Mouse (Mus musculus) stomach, postnatal 0 days (tissue): ENCODE results near the gene Amotl1. TPM values are rescaled to one million over a fixed set of nuclear protein-coding genes. Genes with fewer than 3 reads are reported as not detected.
A peak's percentile ranks its signal among the peaks of the same experiment; 100 is the strongest.

Source experiments
- ATAC-seq: fragments of 200-750 bp; cut with Nextera tagmentation; 2 replicates; pipeline ENCODE4 v1.8.0; 2017; ENCODE audit not compliant: low FRiP score, low TSS enrichment
- DNase-seq: peaks from one replicate; pipeline ENCODE4 v3.0.0-alpha.2; 2016; ENCODE audit warnings: low spot score
- H3K27ac ChIP-seq: fragments of 300-500 bp; sonication (generic); replicated peaks from 2 replicates; pipeline ENCODE4 v1.5.1; 2014; ENCODE audit warnings: mild to moderate bottlenecking, control low read depth
- H3K27me3 ChIP-seq: fragments of 300-500 bp; sonication (generic); 2 replicates; pipeline ENCODE4 v1.6.1; 2014; ENCODE audit warnings: low read length; ENCODE audit not compliant: control insufficient read depth, insufficient read depth
- H3K36me3 ChIP-seq: fragments of 300-500 bp; sonication (generic); 2 replicates; pipeline ENCODE4 v1.6.1; 2014; ENCODE audit warnings: low read length, mixed read lengths; ENCODE audit not compliant: control insufficient read depth, insufficient read depth
- H3K4me1 ChIP-seq: fragments of 300-500 bp; sonication (generic); replicated peaks from 2 replicates; pipeline ENCODE4 v1.6.1; 2014; ENCODE audit warnings: antibody characterized with exemption; ENCODE audit not compliant: control insufficient read depth, insufficient read depth
- H3K4me2 ChIP-seq: fragments of 300-500 bp; sonication (generic); replicated peaks from 2 replicates; pipeline ENCODE4 v1.6.1; 2014; ENCODE audit warnings: low read depth, mild to moderate bottlenecking, control low read depth, moderate library complexity
- H3K4me3 ChIP-seq: fragments of 300-500 bp; sonication (generic); 2 replicates; pipeline ENCODE4 v1.5.1; 2014; ENCODE audit warnings: low read depth, low read length, control low read depth
- H3K9ac ChIP-seq: fragments of 300-500 bp; sonication (generic); 2 replicates; pipeline ENCODE4 v1.6.1; 2014; ENCODE audit warnings: mild to moderate bottlenecking, low read length, control low read depth, mixed read lengths
- H3K9me3 ChIP-seq: fragments of 300-500 bp; sonication (generic); 2 replicates; pipeline ENCODE4 v1.6.1; 2016; ENCODE audit warnings: low read length; ENCODE audit not compliant: control insufficient read depth
- CTCF ChIP-seq: IDR thresholded peaks from 2 replicates; pipeline ENCODE4 v1.5.1; 2016; ENCODE audit warnings: antibody characterized with exemption, low read depth, mild to moderate bottlenecking, moderate library complexity
- EP300 ChIP-seq: optimal IDR thresholded peaks from 2 replicates; pipeline ENCODE3; 2016; ENCODE audit warnings: antibody characterized with exemption
- WGBS: fragments of 180-500 bp; shearing (Covaris S2); extraction: QIAGEN DNeasy Blood & Tissue Kit; methylation state at CpG from one replicate; pipeline ENCODE4 v1.1.7; 2014; 5-methylcytosine and 5-hydroxymethylcytosine counted together
- polyA plus RNA-seq: library from polyadenylated mRNA; unstranded; fragments of >200 nt; fragmentation: Nextera tagmentation; extraction: Ambion mirVana; gene quantifications from 2 replicates; pipeline ENCODE4 v1.2.1, GENCODE M21; 2015

Amotl1 gene
- polyA plus RNA-seq, 1 experiment from 2014 or later: 7.3 TPM

DNA sequence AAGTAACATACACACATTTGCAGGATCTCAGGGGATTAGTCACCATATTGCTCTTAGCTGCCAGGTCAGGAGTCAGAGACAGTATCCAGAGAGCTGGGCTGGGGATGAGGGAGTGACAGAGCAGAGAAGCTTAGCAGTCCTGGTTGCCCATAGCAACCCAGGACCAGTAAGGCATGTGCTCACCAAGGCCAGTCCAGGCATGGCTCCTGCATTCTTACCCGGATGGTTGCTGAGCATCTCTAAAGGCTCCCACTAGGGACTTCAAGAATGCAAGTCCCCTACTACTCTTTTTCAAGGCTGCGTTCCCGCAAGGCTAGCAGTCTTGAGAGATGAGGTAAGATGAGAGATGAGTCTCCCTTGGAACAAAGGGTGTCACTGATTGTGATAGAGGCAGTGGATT, 112.6 kb downstream of the Amotl1 start:
- Histone ChIP-seq H3K4me3 (no peak overlapping the region), H3K9me3 (no peaks in the 10 kb centered on the region), H3K9ac (no peak overlapping the region), H3K27ac (no peak overlapping the region), H3K4me2 (no peak overlapping the region), H3K36me3 (no peaks in the 10 kb centered on the region), H3K4me1 (no peaks in the 10 kb centered on the region), H3K27me3 (no peaks in the 10 kb centered on the region)
- DNase-seq (no peak), ATAC-seq (no peak)
- TF ChIP-seq CTCF (no peak), EP300 (no peak)
- WGBS: 50% methylated on average over 3 of the region's 3 CpGs

DNA sequence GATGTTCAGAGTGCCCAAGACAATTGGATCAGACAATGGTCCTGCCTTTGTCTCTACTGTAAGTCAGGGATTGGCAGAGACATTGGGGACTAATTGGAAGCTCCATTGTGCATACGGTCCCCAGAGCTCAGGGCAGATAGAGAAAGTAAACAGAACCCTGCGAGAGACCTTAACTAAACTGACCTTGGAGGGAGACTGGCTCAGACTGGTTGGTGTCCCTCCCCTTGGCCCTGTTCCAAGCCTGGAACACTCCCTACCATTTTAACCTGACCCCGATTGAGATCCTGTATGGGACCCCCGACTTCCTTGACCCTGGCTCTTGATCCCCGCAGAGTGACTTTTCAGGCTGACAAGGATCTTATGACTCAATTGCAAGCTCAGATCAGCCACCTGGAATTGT, 114.9 kb downstream of the Amotl1 start:
- TF ChIP-seq CTCF (no peak), EP300 (no peak)
- 37% methylated on average over 5 of the region's 5 CpGs for WGBS
- H3K27me3 ChIP-seq: no peaks in the 10 kb centered on the region
- ATAC-seq (0 out of 2 replicates have a peak, but pooled peaks have one; percentile 64), DNase-seq (peak; percentile 57)
- H3K4me2 ChIP-seq: no peak overlapping the region
- H3K4me1 ChIP-seq: no peaks in the 10 kb centered on the region
- no peak overlapping the region for H3K27ac ChIP-seq
- no peaks in the 10 kb centered on the region for H3K9me3 ChIP-seq
- no peaks in the 10 kb centered on the region for H3K36me3 ChIP-seq
- no peak overlapping the region for H3K4me3 ChIP-seq
- H3K9ac ChIP-seq: no peak overlapping the region

DNA sequence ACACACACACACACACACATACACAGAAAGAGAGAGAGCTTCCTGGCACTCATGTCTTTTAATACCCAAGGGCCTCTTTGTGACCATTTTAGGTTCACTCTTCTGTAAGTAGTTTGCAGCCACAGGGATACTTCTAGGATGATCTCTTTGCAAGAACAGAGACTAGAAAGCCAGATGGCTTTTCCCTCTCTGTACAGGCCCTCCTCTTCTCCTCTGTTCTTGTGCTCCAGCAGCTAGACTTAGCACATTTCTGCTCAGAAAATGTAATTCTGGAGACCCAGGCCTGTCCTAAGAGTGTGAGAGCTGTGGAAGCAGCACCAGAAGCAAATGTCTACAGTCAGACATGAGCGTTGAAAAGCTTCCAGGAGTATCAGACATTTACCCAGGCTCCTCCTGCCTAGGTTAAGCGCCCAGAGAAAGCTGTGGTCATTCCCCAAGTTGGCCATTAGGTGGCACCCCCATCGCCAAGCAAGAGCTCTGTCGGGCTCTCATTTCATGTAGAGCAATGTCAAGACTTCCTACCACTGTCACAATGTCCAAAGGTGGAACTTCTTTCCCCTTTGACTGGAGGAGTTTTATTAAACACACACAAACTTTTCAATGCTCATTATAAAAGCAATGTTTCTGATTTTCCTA, 121.3 kb downstream of the Amotl1 start:
- Histone ChIP-seq H3K4me3 (no peak overlapping the region), H3K36me3 (no peaks in the 10 kb centered on the region), H3K9me3 (no peaks in the 10 kb centered on the region), H3K27ac (no peak overlapping the region), H3K4me1 (0 out of 2 replicates have a peak, but pooled peaks cover 2% of the 10 kb centered on the region), H3K4me2 (no peak overlapping the region), H3K9ac (no peak overlapping the region), H3K27me3 (no peaks in the 10 kb centered on the region)
- TF ChIP-seq EP300 (no peak), CTCF (peak; percentile 93)
- DNase-seq (peak; percentile 78), ATAC-seq (peak; percentile 78)
- WGBS: 2% methylated on average over 4 of the region's 4 CpGs

DNA sequence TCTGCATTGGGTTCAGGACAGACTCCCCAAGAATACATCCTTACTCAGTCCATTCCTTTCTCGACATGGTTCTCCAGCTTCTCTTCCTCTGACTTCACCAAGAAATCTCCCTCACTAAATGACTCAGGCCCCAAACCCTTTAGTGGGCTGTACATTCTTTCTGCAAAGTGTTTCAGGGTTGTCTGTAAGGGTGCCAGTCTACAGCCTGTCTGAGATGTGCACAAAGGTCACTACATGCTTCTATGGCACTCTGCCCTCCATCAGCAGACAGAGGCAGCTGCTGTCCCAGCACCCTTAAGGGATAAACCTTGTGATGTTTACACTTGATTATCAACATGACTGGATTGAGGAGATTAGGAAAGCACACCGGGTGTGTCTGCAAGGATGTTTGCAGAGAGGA, 123.2 kb downstream of the Amotl1 start:
- WGBS: 25% methylated on average over 2 of the region's 2 CpGs
- Histone ChIP-seq H3K4me1 (0 out of 2 replicates have a peak, but pooled peaks cover 2% of the 10 kb centered on the region), H3K4me2 (no peak overlapping the region), H3K9me3 (no peaks in the 10 kb centered on the region), H3K4me3 (no peak overlapping the region), H3K36me3 (no peaks in the 10 kb centered on the region), H3K9ac (no peak overlapping the region), H3K27me3 (no peaks in the 10 kb centered on the region), H3K27ac (no peak overlapping the region)
- ATAC-seq (no peak), DNase-seq (no peak)
- TF ChIP-seq EP300: no peak
- no peak for TF ChIP-seq CTCF

DNA sequence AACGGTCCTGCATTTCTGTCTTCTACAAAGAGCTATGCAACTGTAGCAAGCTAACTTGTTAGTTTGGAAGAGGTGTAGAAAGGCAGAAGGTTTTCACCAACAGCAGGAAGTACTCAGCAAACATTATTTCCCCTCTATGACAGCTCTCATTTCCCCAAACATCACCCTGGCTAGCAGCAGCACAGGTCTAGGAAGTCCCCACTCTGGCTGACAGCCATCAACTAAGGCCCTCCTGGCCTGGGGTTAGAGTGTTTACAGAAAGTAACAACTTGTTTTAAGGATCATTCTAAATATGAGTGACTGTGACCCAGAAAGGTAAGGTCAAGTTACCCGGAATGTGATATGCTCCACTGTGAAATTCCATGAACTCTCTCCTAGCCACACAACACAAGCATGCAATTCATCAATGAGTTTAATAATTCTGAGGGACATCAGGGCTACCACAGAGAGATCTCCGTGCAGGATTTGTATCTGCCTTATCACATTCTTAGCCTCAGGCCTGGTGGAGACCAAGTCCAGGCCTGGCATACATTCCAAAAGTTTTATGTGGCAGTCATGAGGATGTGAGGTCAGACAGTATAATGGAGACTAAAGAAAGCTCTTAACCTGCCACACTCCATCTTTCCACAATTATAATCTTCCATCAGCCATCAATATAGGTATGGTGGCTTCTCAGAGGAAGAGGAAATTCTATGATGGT, 123.7 kb downstream of the Amotl1 start:
- no peak for DNase-seq
- ATAC-seq: no peak
- H3K4me2 ChIP-seq: no peak overlapping the region
- 34% methylated on average over 3 of the region's 3 CpGs for WGBS
- TF ChIP-seq CTCF: no peak
- TF ChIP-seq EP300: no peak
- no peak overlapping the region for H3K9ac ChIP-seq
- H3K27ac ChIP-seq: no peak overlapping the region
- H3K9me3 ChIP-seq: no peaks in the 10 kb centered on the region
- 0 out of 2 replicates have a peak, but pooled peaks cover 2% of the 10 kb centered on the region for H3K4me1 ChIP-seq
- no peak overlapping the region for H3K4me3 ChIP-seq
- H3K36me3 ChIP-seq: no peaks in the 10 kb centered on the region
- no peaks in the 10 kb centered on the region for H3K27me3 ChIP-seq

DNA sequence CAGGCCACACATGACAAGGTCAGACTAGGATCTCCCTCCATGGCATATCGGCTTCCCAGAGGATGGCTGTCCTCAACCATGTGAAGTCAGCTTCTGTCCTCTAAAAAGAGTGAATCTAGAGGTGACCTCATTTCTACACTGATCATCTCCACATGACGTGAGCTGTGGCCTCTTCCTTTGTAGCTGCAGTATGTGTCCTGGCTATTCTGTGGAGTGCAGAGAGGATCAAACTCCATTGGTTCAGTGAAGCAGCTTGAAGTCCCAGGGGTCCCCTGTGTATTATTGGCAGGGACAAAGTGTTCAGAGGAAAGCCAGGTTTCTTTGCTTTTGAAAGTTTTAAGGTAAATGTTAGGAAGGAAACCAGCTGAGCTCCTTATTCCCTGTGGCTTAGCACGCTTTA, 126.8 kb downstream of the Amotl1 start:
- 77% methylated on average over 3 of the region's 3 CpGs for WGBS
- Histone ChIP-seq H3K27ac (no peak overlapping the region), H3K4me1 (0 out of 2 replicates have a peak, but pooled peaks cover 2% of the 10 kb centered on the region), H3K36me3 (no peaks in the 10 kb centered on the region), H3K27me3 (no peaks in the 10 kb centered on the region), H3K4me2 (no peak overlapping the region), H3K9ac (no peak overlapping the region), H3K4me3 (no peak overlapping the region), H3K9me3 (no peaks in the 10 kb centered on the region)
- ATAC-seq: no peak
- no peak for TF ChIP-seq CTCF
- no peak for TF ChIP-seq EP300
- no peak for DNase-seq
